Mouse (Mus musculus) myocyte (in vitro differentiated cells): ENCODE results near the gene Arl6ip5.

ENCODE experiments used
- CEBPB ChIP-seq: IDR thresholded peaks from 2 replicates; pipeline ENCODE4 v1.6.1; 2011; ENCODE audit warnings: mild to moderate bottlenecking, moderate library complexity; ENCODE audit not compliant: poor library complexity, insufficient read depth, severe bottlenecking
- E2F4 ChIP-seq: IDR thresholded peaks from one replicate; pipeline ENCODE4 v1.6.1; 2011; ENCODE audit warnings: mild to moderate bottlenecking, control low read depth, moderate library complexity; ENCODE audit not compliant: insufficient read depth
- MAX ChIP-seq: IDR thresholded peaks from one replicate; pipeline ENCODE4 v1.6.1; 2011; ENCODE audit warnings: low read depth, mild to moderate bottlenecking, control low read depth
- MYOG ChIP-seq, 3 experiments: IDR thresholded peaks; one replicate each; pipeline ENCODE4 v1.6.1; 2011; ENCODE audit warnings: control low read depth in 2 of 3, low read depth in 2 of 3, mild to moderate bottlenecking in 2 of 3; ENCODE audit not compliant: insufficient read length in 2 of 3, control insufficient read depth in 1 of 3, insufficient read depth in 1 of 3
- POLR2A ChIP-seq: IDR thresholded peaks from one replicate; pipeline ENCODE4 v1.6.1; 2011; ENCODE audit warnings: low read depth, mild to moderate bottlenecking, control low read depth, moderate library complexity; ENCODE audit not compliant: insufficient read length
- POLR2AphosphoS2 ChIP-seq: IDR thresholded peaks from one replicate; pipeline ENCODE4 v1.6.1; 2011; ENCODE audit warnings: low read depth, control low read depth; ENCODE audit not compliant: insufficient read length
- REST ChIP-seq: IDR thresholded peaks from one replicate; pipeline ENCODE4 v1.6.1; 2011; ENCODE audit warnings: mild to moderate bottlenecking, control low read depth, moderate library complexity; ENCODE audit not compliant: insufficient read depth, insufficient read length
- SRF ChIP-seq: IDR thresholded peaks from one replicate; pipeline ENCODE4 v1.6.1; 2011; ENCODE audit warnings: low read depth; ENCODE audit not compliant: control insufficient read depth, insufficient read length
- TCF12 ChIP-seq: IDR thresholded peaks from one replicate; pipeline ENCODE4 v1.6.1; 2011; ENCODE audit warnings: mild to moderate bottlenecking, control low read depth; ENCODE audit not compliant: poor library complexity, insufficient read depth, severe bottlenecking
- USF1 ChIP-seq: IDR thresholded peaks from one replicate; pipeline ENCODE4 v1.6.1; 2011; ENCODE audit warnings: low read depth, mild to moderate bottlenecking, control low read depth, moderate library complexity

- no peak for TF ChIP-seq POLR2A
- no peak for TF ChIP-seq MAX
- TF ChIP-seq USF1, result no peak
- no peak for TF ChIP-seq E2F4
- no peak for TF ChIP-seq POLR2AphosphoS2
- TF ChIP-seq TCF12, result no peak
- no peak for TF ChIP-seq REST
- TF ChIP-seq SRF, result no peak
- no peak for TF ChIP-seq CEBPB
- TF ChIP-seq MYOG (IDR thresholded peaks at IDR 0.05; ENCODE audit: control insufficient read depth in 1 of 3, insufficient read depth in 1 of 3, insufficient read length in 2 of 3, low read depth in 2 of 3), result no peak
Measured at GRCm38 (mm10) chr6:97175716-97176115, 34.8 kb upstream of the Arl6ip5 start.
